Mouse (Mus musculus): Measurements from ENCODE around the gene Car11.

DNA sequence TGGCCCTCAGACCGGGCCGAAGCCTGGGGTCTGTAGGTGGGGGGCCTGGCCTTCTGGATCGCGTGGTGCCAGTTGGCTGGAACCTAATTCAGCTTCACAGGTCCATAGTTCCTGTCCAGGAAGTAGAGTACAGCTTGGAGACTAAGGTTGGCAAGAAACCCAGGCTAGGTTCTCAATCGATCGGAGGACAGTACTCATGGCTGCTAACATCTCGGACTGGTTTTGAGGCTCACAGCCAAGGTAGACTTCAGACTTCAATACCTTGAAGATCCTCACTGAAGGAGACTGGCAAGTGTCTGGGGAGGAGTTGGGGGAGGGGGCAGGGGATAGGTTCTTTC, 21.6 kb downstream of the Car11 start:
- TF ChIP-seq GATA1 (IDR thresholded peaks at IDR 0.05; ENCODE audit: low read depth, low read length) (no peak), MAFK (IDR thresholded peaks at IDR 0.05; ENCODE audit: borderline replicate concordance, low read depth, low read length) (no peak), POLR2A (IDR thresholded peaks at IDR 0.05; ENCODE audit: control insufficient read depth in 1 of 2, insufficient read depth in 1 of 2, low read depth in 1 of 2, low read length in 2 of 2, poor library complexity in 1 of 2) (peak in 1 of 2 experiments; percentile 29; a peak in 1 of 4 replicates), NRF1 (IDR thresholded peaks at IDR 0.05; ENCODE audit: insufficient read depth, low read depth, low read length, poor library complexity, severe bottlenecking) (no peak), ELF1 (IDR thresholded peaks at IDR 0.05; ENCODE audit: low read depth, low read length) (no peak), CHD1 (IDR thresholded peaks at IDR 0.05; ENCODE audit: low read depth, low read length) (no peak), EP300 (IDR thresholded peaks at IDR 0.05; ENCODE audit: low read depth in 1 of 2, low read length in 2 of 2) (no peak)

Measured in MEL (cell line).